Mouse (Mus musculus) G1E (cell line): Measurements from ENCODE around the gene Creb3l2.

ENCODE experiments used
- CTCF ChIP-seq: IDR thresholded peaks from 2 replicates; pipeline ENCODE4 v1.5.1; 2012; ENCODE audit warnings: low read depth, low read length, inconsistent platforms, mixed read lengths
- GATA1 ChIP-seq: IDR thresholded peaks from 2 replicates; pipeline ENCODE4 v1.6.1; 2012; ENCODE audit warnings: borderline replicate concordance, low read length, inconsistent platforms, mixed read lengths
- GATA2 ChIP-seq: IDR thresholded peaks from 2 replicates; pipeline ENCODE4 v1.6.1; 2012; ENCODE audit warnings: low read depth, low read length, inconsistent platforms, borderline replicate concordance
- POLR2AphosphoS5 ChIP-seq: IDR thresholded peaks from 2 replicates; pipeline ENCODE4 v1.6.1; 2012; ENCODE audit warnings: low read depth, low read length, inconsistent platforms; ENCODE audit not compliant: insufficient replicate concordance
- TAL1 ChIP-seq: conservative IDR thresholded peaks from 2 replicates; pipeline ENCODE4 v1.6.1; 2012; ENCODE audit warnings: low read depth, low read length, inconsistent platforms, mixed read lengths

GRCm38 (mm10) chr6:37400167-37400566, 41.8 kb downstream of the Creb3l2 start:
- TF ChIP-seq POLR2AphosphoS5 (no peak), CTCF (no peak), GATA1 (no peak), TAL1 (no peak), GATA2 (no peak)
